Mouse (Mus musculus): ENCODE results near the gene ccdc198.
"Not testable (repeated sequence)": the region's sequence is repeated elsewhere in the genome, so short reads cannot be mapped to it uniquely, and the experiment has no call there.

- not testable (repeated sequence) for TF ChIP-seq EP300 (optimal IDR thresholded peaks at IDR 0.05); CTCF (IDR thresholded peaks at IDR 0.05; ENCODE audit: low read depth)
Observed at GRCm38 (mm10) chr14:49210215-49210614, 35.1 kb downstream of the ccdc198 start.

Measured in stomach, postnatal 0 days (tissue).